Mouse (Mus musculus): ENCODE results near the gene Nwd2. TPM values are rescaled to one million over a fixed set of nuclear protein-coding genes. Genes with fewer than 3 reads are reported as not detected.

The Nwd2 gene
- polyA plus RNA-seq, 1 experiment from 2014 or later = 3.1 TPM

DNA sequence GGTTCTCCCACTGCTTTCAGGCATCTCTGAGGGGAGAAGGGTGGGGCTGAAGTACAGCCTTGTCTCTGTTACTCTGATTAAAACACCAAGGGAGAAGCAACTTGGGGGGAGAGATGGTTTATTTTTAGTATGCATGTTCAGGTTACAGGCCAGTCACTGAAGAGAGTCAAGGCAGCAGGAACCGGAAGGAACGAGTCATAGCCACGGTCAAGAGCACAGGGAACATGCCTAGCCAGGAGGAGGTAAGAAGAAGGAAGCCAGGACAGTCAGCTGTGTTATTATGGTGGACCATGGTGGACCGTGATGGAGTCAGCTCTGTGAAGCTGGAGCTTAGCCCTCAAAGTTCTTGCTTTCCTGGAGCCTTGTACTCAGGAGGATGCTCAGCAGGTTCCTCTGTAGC, 119.3 kb downstream of the Nwd2 start:
- no peak overlapping the region for H3K4me2 ChIP-seq
- H3K27me3 ChIP-seq (ENCODE audit: control insufficient read depth, insufficient read depth, low read length) = no peaks in the 10 kb centered on the region
- WGBS = 79% methylated on average over 4 of the region's 4 CpGs

DNA sequence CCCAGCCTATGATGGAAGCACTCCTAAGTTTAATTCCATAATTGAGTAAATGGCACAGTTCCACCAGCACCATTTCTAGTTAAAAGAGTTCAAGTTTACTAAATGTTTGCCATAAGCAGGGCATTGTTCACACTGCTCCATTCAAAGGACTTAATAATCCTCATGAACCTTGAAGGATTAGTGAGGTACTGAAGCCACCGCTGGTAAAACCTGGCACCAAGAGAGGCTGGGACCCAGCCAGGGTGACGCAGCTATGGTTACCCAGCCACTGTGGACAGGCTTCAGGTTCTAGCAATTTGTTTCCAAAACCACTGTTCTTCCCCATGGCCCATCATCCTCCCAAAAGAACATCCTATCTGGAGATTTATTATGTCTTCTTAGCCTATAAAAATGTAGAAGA, 124.1 kb downstream of the Nwd2 start:
- WGBS = 68% methylated on average over 2 of the region's 2 CpGs
- no peaks in the 10 kb centered on the region for H3K27me3 ChIP-seq (ENCODE audit: control insufficient read depth, insufficient read depth, low read length)
- ATAC-seq (ENCODE audit: low FRiP score) (no peak), DNase-seq (ENCODE audit: low spot score, missing footprints) (no peak)
- no peak overlapping the region for H3K4me2 ChIP-seq
- H3K27ac ChIP-seq (ENCODE audit: low read depth, low read length) = no peak overlapping the region
- H3K36me3 ChIP-seq (ENCODE audit: control insufficient read depth, insufficient read depth, low read length) = no peaks in the 10 kb centered on the region
- H3K4me1 ChIP-seq (ENCODE audit: control insufficient read depth, insufficient read depth, low read length) = no peaks in the 10 kb centered on the region
- no peaks in the 10 kb centered on the region for H3K9me3 ChIP-seq (ENCODE audit: control insufficient read depth, low read length)
- no peak overlapping the region for H3K9ac ChIP-seq (ENCODE audit: low read length)
- no peak overlapping the region for H3K4me3 ChIP-seq (ENCODE audit: low read depth, low read length)

More for the DNA sequence above, 119.3 kb downstream of the Nwd2 start:
- no peak overlapping the region for H3K4me3 ChIP-seq (ENCODE audit: low read depth, low read length)
- no peaks in the 10 kb centered on the region for H3K9me3 ChIP-seq (ENCODE audit: control insufficient read depth, low read length)
- no peak overlapping the region for H3K9ac ChIP-seq (ENCODE audit: low read length)
- H3K4me1 ChIP-seq (ENCODE audit: control insufficient read depth, insufficient read depth, low read length) = no peaks in the 10 kb centered on the region
- DNase-seq (ENCODE audit: low spot score, missing footprints) (no peak), ATAC-seq (ENCODE audit: low FRiP score) (no peak)
- H3K36me3 ChIP-seq (ENCODE audit: control insufficient read depth, insufficient read depth, low read length) = no peaks in the 10 kb centered on the region
- H3K27ac ChIP-seq (ENCODE audit: low read depth, low read length) = no peak overlapping the region

DNA sequence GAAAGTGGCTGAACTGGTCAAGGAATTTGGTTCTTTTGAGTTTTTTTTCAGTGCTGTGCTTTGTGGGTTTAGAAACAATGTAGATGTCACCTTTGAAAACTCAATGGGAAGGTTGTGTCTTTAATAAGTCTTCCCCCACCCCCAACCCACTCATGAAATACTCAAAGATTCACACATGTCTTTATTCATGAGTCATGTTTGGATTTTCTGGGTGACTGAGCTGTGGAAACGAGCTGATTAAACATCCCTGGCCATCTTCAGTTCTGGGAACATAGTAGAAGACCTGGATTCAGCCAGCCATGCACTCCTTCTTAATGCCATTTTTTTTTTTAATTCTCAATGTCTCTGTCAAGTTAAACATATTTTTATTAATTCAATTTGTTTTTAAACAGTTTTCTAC, 124.7 kb downstream of the Nwd2 start:
- Histone ChIP-seq H3K27me3 (ENCODE audit: control insufficient read depth, insufficient read depth, low read length) (no peaks in the 10 kb centered on the region), H3K36me3 (ENCODE audit: control insufficient read depth, insufficient read depth, low read length) (no peaks in the 10 kb centered on the region), H3K9ac (ENCODE audit: low read length) (no peak overlapping the region), H3K27ac (ENCODE audit: low read depth, low read length) (no peak overlapping the region), H3K4me3 (ENCODE audit: low read depth, low read length) (no peak overlapping the region), H3K4me1 (ENCODE audit: control insufficient read depth, insufficient read depth, low read length) (no peaks in the 10 kb centered on the region), H3K4me2 (no peak overlapping the region), H3K9me3 (ENCODE audit: control insufficient read depth, low read length) (no peaks in the 10 kb centered on the region)
- DNase-seq (ENCODE audit: low spot score, missing footprints) (no peak), ATAC-seq (ENCODE audit: low FRiP score) (no peak)
- WGBS = 53% methylated on average over 1 of the region's 1 CpGs

DNA sequence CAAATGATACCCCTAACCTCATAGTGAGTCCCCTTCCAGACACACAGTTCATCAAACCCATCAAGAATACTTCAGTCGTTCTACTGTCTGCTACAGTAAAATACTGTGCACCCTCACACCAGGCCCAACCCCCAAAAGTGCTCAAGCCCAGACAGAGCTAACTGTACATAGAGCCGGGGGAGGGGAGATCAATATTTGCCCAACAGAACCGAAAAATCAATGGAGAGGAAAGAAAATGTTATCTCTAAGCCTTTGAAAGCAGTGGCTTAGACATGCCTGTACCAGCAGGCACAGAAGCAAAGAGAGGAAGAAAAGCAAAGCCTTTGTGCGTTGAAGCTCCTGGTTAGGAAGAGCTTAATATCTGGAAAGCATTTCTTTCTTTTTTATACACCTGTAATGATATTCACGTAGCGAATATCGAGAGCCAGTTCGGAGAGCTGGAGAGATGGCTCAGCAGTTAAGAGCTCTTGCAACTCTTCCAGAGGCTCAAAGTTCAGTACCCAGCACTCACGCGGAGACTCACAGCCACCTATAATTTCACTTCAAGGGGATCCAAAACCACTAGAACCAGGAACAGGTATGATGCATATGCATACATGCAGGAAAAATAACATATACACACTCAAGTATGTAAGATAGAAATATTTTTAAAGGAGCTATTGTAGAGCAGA, 139.4 kb downstream of the Nwd2 start:
- Histone ChIP-seq H3K27ac (ENCODE audit: low read depth, low read length) (no peak overlapping the region), H3K9ac (ENCODE audit: low read length) (no peak overlapping the region), H3K4me3 (ENCODE audit: low read depth, low read length) (no peak overlapping the region), H3K36me3 (ENCODE audit: control insufficient read depth, insufficient read depth, low read length) (no peaks in the 10 kb centered on the region), H3K27me3 (ENCODE audit: control insufficient read depth, insufficient read depth, low read length) (no peaks in the 10 kb centered on the region), H3K4me1 (ENCODE audit: control insufficient read depth, insufficient read depth, low read length) (no peaks in the 10 kb centered on the region), H3K4me2 (no peak overlapping the region), H3K9me3 (ENCODE audit: control insufficient read depth, low read length) (no peaks in the 10 kb centered on the region)
- ATAC-seq (ENCODE audit: low FRiP score) (no peak), DNase-seq (ENCODE audit: low spot score, missing footprints) (no peak)
- WGBS = 86% methylated on average over 10 of the region's 10 CpGs

DNA sequence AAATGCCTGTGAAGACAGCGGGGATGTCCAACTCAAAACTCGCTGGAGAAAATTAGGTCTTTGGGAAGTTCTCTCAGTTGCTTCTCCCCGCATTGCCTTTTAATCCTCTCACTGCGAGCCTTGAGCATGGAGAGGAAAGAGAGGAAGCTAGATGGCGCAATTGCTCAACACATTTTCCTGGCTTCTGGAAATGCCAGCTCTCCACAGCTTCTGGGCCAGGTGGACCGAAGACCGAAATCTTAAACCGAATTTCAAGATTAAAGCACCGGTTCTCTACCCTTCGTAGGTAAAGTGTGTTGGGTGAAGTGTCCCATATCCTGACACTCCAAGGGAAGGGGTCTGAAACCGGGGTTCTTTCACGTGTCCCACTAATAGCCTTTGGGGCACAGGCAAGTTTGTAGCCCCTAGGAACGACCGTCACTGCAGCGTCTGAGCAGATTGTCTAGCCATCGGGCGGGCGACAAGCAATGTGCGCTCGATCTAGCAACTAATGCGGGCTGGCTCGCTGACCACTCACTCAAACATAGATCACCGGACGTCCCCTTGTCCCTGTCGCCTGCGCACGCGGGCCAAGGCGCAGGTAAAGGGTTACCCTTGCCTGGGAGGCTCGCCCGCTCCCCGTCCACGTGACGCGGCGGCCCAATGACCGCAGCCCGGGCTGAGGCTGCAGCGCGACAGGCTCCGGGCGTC, 163.1 kb downstream of the Nwd2 start, which contains the start of gene 0610040J01Rik:
0610040J01Rik (plus strand) TSS at position 545 of the 690 bp plus-strand sequence.
- H3K4me2 ChIP-seq = peak within 1 kb of the TSS; percentile 95
- DNase-seq (ENCODE audit: low spot score, missing footprints) (peak; percentile 98), ATAC-seq (ENCODE audit: low FRiP score) (peak; percentile 95)
- no peaks in the 10 kb centered on the region for H3K9me3 ChIP-seq (ENCODE audit: control insufficient read depth, low read length)
- H3K9ac ChIP-seq (ENCODE audit: low read length) = peak within 1 kb of the TSS; percentile 60
- no peaks in the 10 kb centered on the region for H3K4me1 ChIP-seq (ENCODE audit: control insufficient read depth, insufficient read depth, low read length)
- 4% methylated on average over 42 of the region's 42 CpGs for WGBS
- no peak within 1 kb of the TSS for H3K27ac ChIP-seq (ENCODE audit: low read depth, low read length)
- H3K27me3 ChIP-seq (ENCODE audit: control insufficient read depth, insufficient read depth, low read length) = peaks cover 19% of the 10 kb centered on the region
- peak within 1 kb of the TSS; percentile 49 for H3K4me3 ChIP-seq (ENCODE audit: low read depth, low read length)
- no peaks in the 10 kb centered on the region for H3K36me3 ChIP-seq (ENCODE audit: control insufficient read depth, insufficient read depth, low read length)

DNA sequence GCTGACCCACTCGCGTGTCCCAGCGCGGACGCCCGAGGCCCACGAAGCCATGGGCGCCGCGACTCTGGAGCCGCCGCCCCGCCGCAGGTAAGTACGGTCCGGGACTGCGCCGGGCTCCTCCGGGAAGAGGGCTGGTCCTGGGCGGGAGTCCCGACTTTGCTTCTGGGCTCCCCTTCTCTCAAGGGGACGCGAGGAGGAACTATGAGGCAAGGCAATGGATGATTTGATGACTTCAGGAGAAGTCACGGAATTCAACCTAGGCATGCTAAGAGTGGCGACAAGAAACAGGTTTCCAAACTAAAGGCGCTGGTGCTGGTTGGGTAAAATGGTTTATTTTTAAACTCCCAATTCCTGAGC, 163.6 kb downstream of the Nwd2 start:
- Histone ChIP-seq H3K9ac (ENCODE audit: low read length) (peak overlapping the region; percentile 60), H3K36me3 (ENCODE audit: control insufficient read depth, insufficient read depth, low read length) (no peaks in the 10 kb centered on the region), H3K4me3 (ENCODE audit: low read depth, low read length) (peak overlapping the region; percentile 49), H3K27ac (ENCODE audit: low read depth, low read length) (no peak overlapping the region), H3K9me3 (ENCODE audit: control insufficient read depth, low read length) (no peaks in the 10 kb centered on the region), H3K27me3 (ENCODE audit: control insufficient read depth, insufficient read depth, low read length) (peaks cover 19% of the 10 kb centered on the region), H3K4me2 (peak overlapping the region; percentile 95), H3K4me1 (ENCODE audit: control insufficient read depth, insufficient read depth, low read length) (no peaks in the 10 kb centered on the region)
- 2% methylated on average over 26 of the region's 26 CpGs for WGBS
- ATAC-seq (ENCODE audit: low FRiP score) (no peak), DNase-seq (ENCODE audit: low spot score, missing footprints) (no peak)

DNA sequence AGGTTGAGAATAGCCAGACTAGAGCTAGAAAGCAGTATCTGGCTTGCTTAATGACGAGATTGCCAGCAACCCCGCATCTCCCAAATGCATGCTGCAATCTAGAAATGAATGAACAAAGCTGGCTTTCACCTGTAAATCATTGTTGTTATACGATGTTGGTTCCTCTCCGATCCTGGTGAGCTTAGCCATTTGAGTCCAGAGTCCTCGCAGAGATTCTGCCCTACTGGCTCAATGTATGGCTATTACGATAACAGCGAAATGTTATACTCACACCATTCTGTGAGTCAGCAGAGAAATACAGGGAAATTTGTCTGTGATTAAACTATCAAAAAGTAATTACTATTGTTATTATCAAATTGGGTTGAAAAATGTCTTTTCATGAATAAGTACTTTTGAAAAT, 167.7 kb downstream of the Nwd2 start:
- DNase-seq (ENCODE audit: low spot score, missing footprints) (no peak), ATAC-seq (ENCODE audit: low FRiP score) (no peak)
- no peak overlapping the region for H3K4me2 ChIP-seq
- no peak overlapping the region for H3K4me3 ChIP-seq (ENCODE audit: low read depth, low read length)
- H3K9ac ChIP-seq (ENCODE audit: low read length) = no peak overlapping the region
- WGBS = 93% methylated on average over 7 of the region's 7 CpGs
- H3K27ac ChIP-seq (ENCODE audit: low read depth, low read length) = no peak overlapping the region
- no peaks in the 10 kb centered on the region for H3K9me3 ChIP-seq (ENCODE audit: control insufficient read depth, low read length)
- no peaks in the 10 kb centered on the region for H3K36me3 ChIP-seq (ENCODE audit: control insufficient read depth, insufficient read depth, low read length)
- peaks cover 18% of the 10 kb centered on the region for H3K27me3 ChIP-seq (ENCODE audit: control insufficient read depth, insufficient read depth, low read length)
- H3K4me1 ChIP-seq (ENCODE audit: control insufficient read depth, insufficient read depth, low read length) = no peaks in the 10 kb centered on the region

DNA sequence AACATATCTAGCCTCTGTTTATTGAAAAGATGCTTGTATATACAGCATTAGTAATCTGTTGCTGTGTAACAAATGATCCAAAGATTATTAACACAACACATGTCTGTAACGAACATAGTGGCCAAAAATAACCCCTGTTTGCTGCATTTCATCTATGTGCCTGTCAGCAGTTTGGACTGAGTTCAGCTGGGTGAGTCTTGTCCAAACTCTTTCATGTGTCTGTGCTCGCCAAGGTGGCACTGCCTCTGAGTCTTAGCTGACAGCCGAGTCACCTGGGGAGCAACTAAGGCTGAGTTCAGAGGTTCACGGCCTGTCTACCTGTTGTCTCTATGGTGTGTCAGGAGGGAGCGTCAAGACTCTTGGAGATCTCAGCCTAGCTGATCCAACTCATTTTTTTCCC, 168.4 kb downstream of the Nwd2 start:
- Histone ChIP-seq H3K9ac (ENCODE audit: low read length) (no peak overlapping the region), H3K27me3 (ENCODE audit: control insufficient read depth, insufficient read depth, low read length) (peaks cover 12% of the 10 kb centered on the region), H3K36me3 (ENCODE audit: control insufficient read depth, insufficient read depth, low read length) (no peaks in the 10 kb centered on the region), H3K4me2 (no peak overlapping the region), H3K27ac (ENCODE audit: low read depth, low read length) (no peak overlapping the region), H3K9me3 (ENCODE audit: control insufficient read depth, low read length) (no peaks in the 10 kb centered on the region), H3K4me1 (ENCODE audit: control insufficient read depth, insufficient read depth, low read length) (no peaks in the 10 kb centered on the region), H3K4me3 (ENCODE audit: low read depth, low read length) (no peak overlapping the region)
- DNase-seq (ENCODE audit: low spot score, missing footprints) (no peak), ATAC-seq (ENCODE audit: low FRiP score) (no peak)
- WGBS = 85% methylated on average over 5 of the region's 5 CpGs

DNA sequence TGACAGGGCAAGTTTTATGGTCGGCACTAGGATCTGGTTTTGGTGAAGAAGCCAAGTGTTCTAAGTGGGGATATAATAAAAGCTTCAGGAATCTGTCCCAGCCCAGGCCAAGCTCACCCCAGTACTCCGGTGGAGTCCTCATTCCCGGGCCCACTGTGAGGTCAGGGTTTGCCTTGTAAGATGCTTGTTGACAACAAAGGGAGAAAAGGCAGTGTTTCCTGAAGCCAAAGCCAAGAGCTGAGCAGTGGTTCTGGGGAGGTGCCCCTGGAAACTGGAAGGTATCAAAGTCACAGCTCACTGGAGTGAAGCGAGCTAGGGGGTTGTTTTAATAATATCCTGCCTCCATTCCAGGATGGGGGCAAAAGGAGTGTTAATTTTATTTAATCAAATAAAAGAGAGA, 170.1 kb downstream of the Nwd2 start:
- DNase-seq (ENCODE audit: low spot score, missing footprints) = no peak
- WGBS = 63% methylated on average over 4 of the region's 4 CpGs

More for the DNA sequence above, 170.1 kb downstream of the Nwd2 start:
- H3K27me3 ChIP-seq (ENCODE audit: control insufficient read depth, insufficient read depth, low read length) = no peaks in the 10 kb centered on the region; the same call in 1 of the 2 replicates
- no peaks in the 10 kb centered on the region for H3K9me3 ChIP-seq (ENCODE audit: control insufficient read depth, low read length)
- H3K4me3 ChIP-seq (ENCODE audit: low read depth, low read length) = no peak overlapping the region
- H3K27ac ChIP-seq (ENCODE audit: low read depth, low read length) = no peak overlapping the region
- no peaks in the 10 kb centered on the region for H3K36me3 ChIP-seq (ENCODE audit: control insufficient read depth, insufficient read depth, low read length)
- H3K9ac ChIP-seq (ENCODE audit: low read length) = no peak overlapping the region
- no peaks in the 10 kb centered on the region for H3K4me1 ChIP-seq (ENCODE audit: control insufficient read depth, insufficient read depth, low read length)
- ATAC-seq (ENCODE audit: low FRiP score) = no peak
- no peak overlapping the region for H3K4me2 ChIP-seq

Data from midbrain, embryonic 11.5 days (tissue).